Mouse (Mus musculus): ENCODE measurements around the gene Unc50. TPM values are rescaled to one million over a fixed set of nuclear protein-coding genes. Genes with fewer than 3 reads are reported as not detected.

Gene Unc50
- total and polyA plus RNA-seq, 3 experiments = 41.8 to 75.5 (median 58.5) TPM

DNA sequence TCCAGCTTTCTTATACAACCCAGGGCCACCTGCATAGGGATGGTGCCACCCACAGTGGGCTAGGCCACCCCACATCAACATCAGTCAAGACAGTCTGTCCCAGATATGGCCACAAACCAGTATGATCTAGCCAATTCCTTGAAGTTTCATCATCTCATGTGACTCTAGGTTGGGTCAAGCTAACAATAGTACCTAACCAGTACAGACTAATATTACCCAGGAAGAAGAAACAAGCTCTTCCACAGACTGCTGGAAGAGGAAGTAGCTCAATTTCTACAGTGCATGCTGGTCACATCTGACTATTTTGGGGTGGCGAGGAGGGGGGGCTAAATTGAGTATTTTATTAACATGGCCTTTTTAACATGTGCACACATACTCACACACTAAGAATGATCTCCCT, 56.5 kb downstream of the Unc50 start:
- dilution Hi-C loops (cut with MboI; ENCODE audit: extremely low pct_ligation_motif_present, extremely low pct_unique_long_range_greater_than_20kb, low sequenced_read_pairs) = no loop called here
- Histone ChIP-seq H3K4me3 (replicated peaks in 1 of 3; ENCODE audit: low read depth in 2 of 3, low read length in 2 of 3, poor library complexity in 1 of 3) (no peak overlapping the region), H3K9me3 (replicated peaks; ENCODE audit: low read length) (peaks cover 6% of the 10 kb centered on the region), H3K4me1 (ENCODE audit: control insufficient read depth in 1 of 2, insufficient read depth in 2 of 2) (peaks cover 23 to 55% of the 10 kb centered on the region in 2 experiments), H3K4me2 (ENCODE audit: insufficient read depth, low read depth, poor library complexity, severe bottlenecking) (no peak overlapping the region), H3K27me3 (replicated peaks) (no peaks in the 10 kb centered on the region), H3K79me2 (replicated peaks; ENCODE audit: control insufficient read depth, extremely low read depth, insufficient read depth, poor library complexity, severe bottlenecking) (no peaks in the 10 kb centered on the region), H3K9ac (ENCODE audit: insufficient read depth, low read depth) (no peak overlapping the region), H3K36me3 (replicated peaks in 1 of 2; ENCODE audit: control insufficient read depth in 1 of 2, insufficient read depth in 1 of 2, low read length in 1 of 2) (peaks cover 16 to 48% of the 10 kb centered on the region in 2 experiments), H3K27ac (ENCODE audit: insufficient read depth, low read depth) (peak overlapping the region; percentile 12)
- no peak for DNase-seq (ENCODE audit: extremely low read depth)
- no peak for TF ChIP-seq GABPA (IDR thresholded peaks at IDR 0.05; ENCODE audit: insufficient replicate concordance, low read depth, low read length)
- TF ChIP-seq USF2 (conservative IDR thresholded peaks at IDR 0.05; ENCODE audit: low read depth, low read length) = no peak
- TF ChIP-seq HCFC1 (IDR thresholded peaks at IDR 0.05; ENCODE audit: low read depth, low read length) = no peak
- TF ChIP-seq IRF4 (IDR thresholded peaks at IDR 0.05; ENCODE audit: low read depth, low read length) = no peak
- no peak for TF ChIP-seq SIN3A (IDR thresholded peaks at IDR 0.05; ENCODE audit: low read length)
- no peak for TF ChIP-seq TBP (conservative IDR thresholded peaks at IDR 0.05; ENCODE audit: low read depth, low read length)
- no peak for TF ChIP-seq MAX (IDR thresholded peaks at IDR 0.05; ENCODE audit: low read length)
- no peak for TF ChIP-seq ZKSCAN1 (IDR thresholded peaks at IDR 0.05; ENCODE audit: borderline replicate concordance, low read depth, low read length)
- in situ Hi-C loops (cut with MboI; ENCODE audit: low pct_ligation_motif_present, low pct_unique_long_range_greater_than_20kb, low sequenced_read_pairs) = no loop called here

DNA sequence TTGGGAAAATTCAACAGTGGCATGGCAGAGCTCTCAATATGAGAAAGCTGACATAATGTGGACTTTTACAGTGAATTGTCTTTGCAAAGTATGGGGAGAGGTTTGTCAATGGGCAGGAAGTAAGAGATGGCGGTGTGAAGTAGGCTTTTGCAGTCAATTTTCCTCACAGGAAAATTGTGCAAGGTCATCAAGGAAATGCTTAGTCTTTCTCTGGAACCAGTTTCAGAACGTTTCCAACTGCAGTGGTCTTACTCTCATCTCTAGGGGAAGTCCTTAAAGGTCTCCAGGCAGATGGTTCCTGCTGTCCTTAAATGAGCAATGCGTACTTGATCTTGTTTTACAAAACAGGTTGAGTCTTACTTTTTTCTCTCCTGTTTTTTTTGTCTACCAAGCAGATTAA, 57.1 kb downstream of the Unc50 start:
- Histone ChIP-seq H3K4me3 (replicated peaks in 1 of 3; ENCODE audit: low read depth in 2 of 3, low read length in 2 of 3, poor library complexity in 1 of 3) (no peak overlapping the region), H3K27me3 (replicated peaks) (no peaks in the 10 kb centered on the region), H3K4me1 (ENCODE audit: control insufficient read depth in 1 of 2, insufficient read depth in 2 of 2) (peaks cover 23 to 57% of the 10 kb centered on the region in 2 experiments), H3K36me3 (replicated peaks in 1 of 2; ENCODE audit: control insufficient read depth in 1 of 2, insufficient read depth in 1 of 2, low read length in 1 of 2) (peaks cover 10 to 43% of the 10 kb centered on the region in 2 experiments), H3K27ac (ENCODE audit: insufficient read depth, low read depth) (0 out of 2 replicates have a peak overlapping the region, but pooled peaks have one; percentile 5), H3K4me2 (ENCODE audit: insufficient read depth, low read depth, poor library complexity, severe bottlenecking) (no peak overlapping the region), H3K9me3 (replicated peaks; ENCODE audit: low read length) (peaks cover 6% of the 10 kb centered on the region), H3K79me2 (replicated peaks; ENCODE audit: control insufficient read depth, extremely low read depth, insufficient read depth, poor library complexity, severe bottlenecking) (no peaks in the 10 kb centered on the region), H3K9ac (ENCODE audit: insufficient read depth, low read depth) (no peak overlapping the region; the same call in 1 of the 2 replicates)
- dilution Hi-C loops (cut with MboI; ENCODE audit: extremely low pct_ligation_motif_present, extremely low pct_unique_long_range_greater_than_20kb, low sequenced_read_pairs) (no loop called here), in situ Hi-C loops (cut with MboI; ENCODE audit: low pct_ligation_motif_present, low pct_unique_long_range_greater_than_20kb, low sequenced_read_pairs) (no loop called here)
- TF ChIP-seq MAFK (IDR thresholded peaks at IDR 0.05; ENCODE audit: insufficient replicate concordance, low read length) (peak; percentile 10; the same call in 1 of the 2 replicates), ETS1 (conservative IDR thresholded peaks at IDR 0.05; ENCODE audit: low read depth, low read length) (no peak)
- DNase-seq (ENCODE audit: extremely low read depth) = no peak

DNA sequence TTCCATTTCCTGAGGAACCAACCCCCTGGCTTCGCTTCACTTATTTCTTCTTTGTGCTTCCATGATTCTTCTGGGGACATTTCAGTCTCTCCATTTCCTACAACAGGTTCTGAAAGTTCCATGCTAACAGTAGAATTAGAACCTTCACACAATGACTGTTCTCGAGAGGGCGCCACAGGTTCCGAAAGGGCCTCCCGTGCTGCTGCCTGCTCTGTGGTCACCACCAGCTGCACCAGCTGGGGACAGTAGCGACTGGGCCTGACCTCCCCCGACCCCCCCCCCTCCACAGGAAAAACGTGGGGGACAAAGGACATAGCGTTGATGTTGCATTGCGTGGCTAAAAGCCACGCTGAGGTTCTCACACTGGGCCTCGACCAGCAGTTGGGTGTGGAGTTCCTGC, 58.6 kb downstream of the Unc50 start:
- Histone ChIP-seq H3K27me3 (replicated peaks) (no peaks in the 10 kb centered on the region), H3K79me2 (replicated peaks; ENCODE audit: control insufficient read depth, extremely low read depth, insufficient read depth, poor library complexity, severe bottlenecking) (no peaks in the 10 kb centered on the region; the same call in 1 of the 2 replicates), H3K9ac (ENCODE audit: insufficient read depth, low read depth) (peak overlapping the region; percentile 31; the same call in 1 of the 2 replicates), H3K9me3 (replicated peaks; ENCODE audit: low read length) (peaks cover 6% of the 10 kb centered on the region), H3K4me1 (ENCODE audit: control insufficient read depth in 1 of 2, insufficient read depth in 2 of 2) (peaks cover 26 to 68% of the 10 kb centered on the region in 2 experiments), H3K4me2 (ENCODE audit: insufficient read depth, low read depth, poor library complexity, severe bottlenecking) (peak overlapping the region; percentile 53), H3K27ac (ENCODE audit: insufficient read depth, low read depth) (peak overlapping the region; percentile 96), H3K36me3 (replicated peaks in 1 of 2; ENCODE audit: control insufficient read depth in 1 of 2, insufficient read depth in 1 of 2, low read length in 1 of 2) (peaks cover 10 to 35% of the 10 kb centered on the region in 2 experiments), H3K4me3 (replicated peaks in 1 of 3; ENCODE audit: low read depth in 2 of 3, low read length in 2 of 3, poor library complexity in 1 of 3) (peak overlapping the region in 1 of 3 experiments; percentile 41)
- in situ Hi-C loops (cut with MboI; ENCODE audit: low pct_ligation_motif_present, low pct_unique_long_range_greater_than_20kb, low sequenced_read_pairs) (no loop called here), dilution Hi-C loops (cut with MboI; ENCODE audit: extremely low pct_ligation_motif_present, extremely low pct_unique_long_range_greater_than_20kb, low sequenced_read_pairs) (no loop called here)
- DNase-seq (ENCODE audit: extremely low read depth) = no peak
- no peak for TF ChIP-seq RCOR1 (conservative IDR thresholded peaks at IDR 0.05; ENCODE audit: low read depth, low read length)
- TF ChIP-seq SMC3 (IDR thresholded peaks at IDR 0.05; ENCODE audit: low read depth, low read length) = peak; percentile 37; the same call in 1 of the 2 replicates
- TF ChIP-seq ZMIZ1 (IDR thresholded peaks at IDR 0.05; ENCODE audit: low read depth, low read length) = no peak
- TF ChIP-seq IRF4 (IDR thresholded peaks at IDR 0.05; ENCODE audit: low read depth, low read length) = peak; percentile 78; the same call in 1 of the 2 replicates
- no peak for TF ChIP-seq JUND (conservative IDR thresholded peaks at IDR 0.05; ENCODE audit: low read depth, low read length)
- TF ChIP-seq ZC3H11A (IDR thresholded peaks at IDR 0.05; ENCODE audit: low read depth, low read length) = no peak
- TF ChIP-seq JUN (IDR thresholded peaks at IDR 0.05; ENCODE audit: insufficient read depth, low read depth, low read length) = no peak
- peak; percentile 96 for TF ChIP-seq TCF12 (IDR thresholded peaks at IDR 0.05; ENCODE audit: low read depth, low read length)
- TF ChIP-seq MAZ (IDR thresholded peaks at IDR 0.05; ENCODE audit: low read depth, low read length) = peak; percentile 61
- peak; percentile 21; the same call in 1 of the 2 replicates for TF ChIP-seq MXI1 (IDR thresholded peaks at IDR 0.05; ENCODE audit: low read depth, low read length)
- TF ChIP-seq TBP (conservative IDR thresholded peaks at IDR 0.05; ENCODE audit: low read depth, low read length) = 0 out of 2 replicates have a peak, but pooled peaks have one; percentile 20
- no peak for TF ChIP-seq MYC (IDR thresholded peaks at IDR 0.05; ENCODE audit: low read depth, low read length)
- TF ChIP-seq MAX (IDR thresholded peaks at IDR 0.05; ENCODE audit: low read length) = no peak
- TF ChIP-seq ZKSCAN1 (IDR thresholded peaks at IDR 0.05; ENCODE audit: borderline replicate concordance, low read depth, low read length) = no peak
- no peak for TF ChIP-seq PAX5 (IDR thresholded peaks at IDR 0.05; ENCODE audit: low read length)
- no peak for TF ChIP-seq ZNF384 (IDR thresholded peaks at IDR 0.05; ENCODE audit: low read depth, low read length)
- peak; percentile 31 for TF ChIP-seq RAD21 (IDR thresholded peaks at IDR 0.05; ENCODE audit: low read depth, low read length)
- TF ChIP-seq ETS1 (conservative IDR thresholded peaks at IDR 0.05; ENCODE audit: low read depth, low read length) = peak; percentile 81
- TF ChIP-seq BHLHE40 (IDR thresholded peaks at IDR 0.05; ENCODE audit: low read depth, low read length) = peak; percentile 95

Data from CH12.LX (cell line).